Mouse (Mus musculus) T-helper 2 cell (primary cell): ENCODE results near the gene Igsf9b.

Source experiments
- in situ Hi-C: fragments of 300-600 bp; cut with MboI, MseI; formaldehyde crosslinking; loops from one replicate; pipeline ENCODE4 v1.15.1; 2025; ENCODE audit warnings: high pct_unique_total_duplicates

The Igsf9b gene

GRCm38 (mm10) chr9:27289543-27290308 is 9.3 kb upstream of the Igsf9b start:
- in situ Hi-C loops = no loop called here

DNA sequence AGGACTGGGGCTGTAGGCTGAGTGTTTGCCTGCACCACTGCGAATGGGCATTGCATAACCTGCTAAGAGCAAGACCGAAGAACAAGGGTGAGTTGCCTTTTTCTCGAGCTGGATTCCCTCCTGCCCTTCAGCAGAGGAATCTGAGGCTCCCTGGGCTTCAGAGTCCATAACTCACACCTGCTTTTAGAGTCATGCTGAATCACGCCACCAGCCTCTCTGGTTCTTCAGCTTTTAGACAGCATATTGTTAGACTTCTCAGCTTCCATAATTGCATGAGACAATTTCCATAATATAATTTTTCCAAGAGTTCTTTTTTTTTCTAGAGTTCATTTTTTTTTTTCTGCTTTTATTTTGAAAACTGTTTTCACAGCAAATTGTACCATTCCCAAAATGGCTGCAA is 4.6 kb upstream of the Igsf9b start:
- in situ Hi-C loops = no loop called here

GRCm38 (mm10) chr9:27299286-27300187 is 533 bp downstream of the Igsf9b start:
- in situ Hi-C loops = no loop called here

DNA sequence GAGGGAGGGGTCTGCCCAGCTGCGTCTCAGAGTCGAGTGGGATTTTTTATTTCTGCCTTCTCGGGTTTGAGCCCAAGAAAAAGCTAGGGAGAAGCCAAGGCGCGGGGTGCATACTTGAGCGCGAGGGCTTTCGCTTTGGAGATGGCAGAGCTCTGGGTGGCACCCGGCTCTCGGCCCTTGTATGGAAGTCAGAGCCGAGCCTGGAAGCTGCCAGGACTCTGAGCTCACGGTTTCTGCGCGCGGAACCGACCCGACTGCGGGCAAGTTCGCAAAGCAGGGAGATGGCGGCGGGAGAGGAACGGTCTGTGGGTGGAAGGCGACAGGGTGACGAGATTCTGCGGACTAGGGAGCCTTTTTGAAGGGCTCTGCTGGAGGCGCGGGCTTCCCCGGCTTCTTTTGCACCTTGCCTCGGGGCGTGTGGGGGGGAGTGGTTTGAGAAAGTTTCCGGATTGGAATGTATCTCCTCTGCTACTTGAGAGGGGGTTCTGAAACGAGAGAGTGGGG is 1.2 kb downstream of the Igsf9b start:
- in situ Hi-C loops = no loop called here

GRCm38 (mm10) chr9:27300698-27301097 is 1.7 kb downstream of the Igsf9b start:
- in situ Hi-C loops = no loop called here

GRCm38 (mm10) chr9:27301486-27301885 is 2.5 kb downstream of the Igsf9b start:
- in situ Hi-C loops = no loop called here

DNA sequence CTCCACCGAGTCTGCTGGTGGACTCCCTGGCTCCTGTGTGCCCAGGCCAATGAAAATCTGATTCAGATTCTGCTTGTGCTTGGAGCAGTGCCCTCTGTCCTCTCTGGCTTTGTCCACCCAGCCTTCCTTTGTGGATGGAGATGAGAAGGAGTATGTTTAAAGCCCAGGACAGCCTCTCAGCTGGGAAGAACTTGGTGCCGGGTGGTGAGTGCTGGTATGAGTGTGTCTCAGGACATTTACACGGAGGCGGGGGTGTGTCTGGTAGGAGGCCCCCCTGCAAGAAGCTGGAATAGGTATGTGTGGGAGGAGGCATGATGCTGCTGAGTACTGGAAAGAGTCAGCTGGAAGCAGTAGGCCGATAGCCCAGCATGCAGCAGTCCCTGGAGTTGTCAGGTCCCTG is 3.3 kb downstream of the Igsf9b start:
- in situ Hi-C loops = no loop called here

- in situ Hi-C loops = no loop called here
These were observed 4.8 kb downstream of the Igsf9b start for GRCm38 (mm10) chr9:27303571-27304484.

- in situ Hi-C loops = no loop called here
These were observed 5.6 kb downstream of the Igsf9b start for GRCm38 (mm10) chr9:27304485-27305102.

DNA sequence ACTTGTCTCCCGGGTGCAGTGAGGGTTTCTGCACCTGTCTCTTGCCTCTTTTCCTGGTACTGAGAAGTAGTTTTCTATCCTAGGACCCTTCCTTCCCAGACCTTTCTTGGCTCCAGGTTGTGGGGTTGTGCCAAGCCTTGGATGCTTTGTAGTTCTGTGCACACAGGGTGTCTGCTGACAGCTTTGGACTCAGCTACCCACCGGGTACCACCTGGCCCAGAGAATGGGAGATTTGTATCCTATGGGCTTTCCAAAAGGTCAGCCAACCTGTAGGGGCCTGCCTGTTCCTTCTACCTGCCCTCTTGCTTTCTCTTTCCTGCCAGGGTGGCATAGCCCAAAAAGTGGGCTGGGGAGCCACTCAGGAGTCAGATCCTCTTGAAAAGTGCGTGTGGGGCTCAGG is 6.5 kb downstream of the Igsf9b start:
- in situ Hi-C loops = no loop called here

GRCm38 (mm10) chr9:27306642-27307041 is 7.6 kb downstream of the Igsf9b start:
- in situ Hi-C loops = no loop called here

- in situ Hi-C loops = no loop called here
These were observed 8.3 kb downstream of the Igsf9b start for GRCm38 (mm10) chr9:27307265-27307664.

DNA sequence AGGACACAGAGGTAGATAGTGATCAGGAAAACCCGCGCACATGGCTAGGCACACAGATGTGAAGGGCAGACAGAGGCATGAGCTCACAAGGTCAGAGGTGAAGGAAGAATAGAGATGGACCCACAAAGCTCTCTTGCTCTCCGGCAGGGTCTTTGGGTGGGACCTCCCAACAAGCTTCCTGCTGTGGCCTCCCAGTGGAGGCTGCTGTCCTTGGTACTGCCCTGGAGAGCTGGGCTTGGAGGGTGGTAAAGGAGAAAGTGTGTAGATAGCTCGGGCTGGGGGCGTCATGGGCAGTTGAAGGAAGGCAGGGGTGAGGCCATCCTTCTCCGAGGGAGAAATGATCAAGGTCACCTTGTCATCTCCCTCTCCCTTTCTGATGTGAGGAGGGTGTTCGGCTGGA is 9.0 kb downstream of the Igsf9b start:
- in situ Hi-C loops = no loop called here

DNA sequence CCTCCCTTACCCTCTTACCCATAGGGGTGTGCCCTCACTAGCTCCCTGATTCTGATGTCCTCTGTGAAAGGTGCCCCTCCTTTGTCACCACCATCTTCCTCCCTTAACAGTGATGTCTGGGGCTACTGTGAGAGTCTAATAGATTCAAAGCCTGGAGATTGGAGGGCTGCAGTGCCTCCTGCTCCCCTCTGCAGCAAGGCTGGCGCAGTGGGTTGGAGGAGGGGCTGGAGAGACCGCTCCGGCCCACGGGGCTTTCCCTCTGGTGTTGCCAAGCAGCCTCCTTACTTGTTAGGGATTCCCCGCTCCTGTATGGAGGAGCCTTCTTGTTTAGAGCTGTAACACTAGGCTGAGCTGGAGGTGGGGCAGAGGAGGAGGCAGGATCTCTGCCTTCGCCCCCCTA is 9.6 kb downstream of the Igsf9b start:
- in situ Hi-C loops = no loop called here

- in situ Hi-C loops = no loop called here
These were observed 11.0 kb downstream of the Igsf9b start for GRCm38 (mm10) chr9:27310005-27310404.

DNA sequence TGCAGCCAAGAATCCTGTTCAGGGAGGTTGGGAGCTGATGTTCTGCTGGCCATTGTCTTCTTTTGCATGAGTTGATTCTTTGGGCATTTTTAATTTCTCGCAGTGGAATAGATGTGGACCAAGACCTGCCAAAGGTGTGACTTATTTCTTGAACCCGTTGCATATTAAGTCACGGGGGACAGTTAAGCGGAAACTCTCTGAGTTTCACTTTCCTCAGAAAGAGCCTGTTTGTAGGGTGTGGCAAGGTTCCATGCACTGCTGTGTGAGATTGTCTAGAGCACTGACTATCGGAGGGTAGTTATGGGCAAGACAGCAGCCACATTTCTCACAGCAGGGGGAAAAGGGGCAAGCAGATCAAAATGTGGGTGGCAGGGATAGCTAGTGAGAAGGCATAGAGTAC is 14.4 kb downstream of the Igsf9b start:
- in situ Hi-C loops = no loop called here

DNA sequence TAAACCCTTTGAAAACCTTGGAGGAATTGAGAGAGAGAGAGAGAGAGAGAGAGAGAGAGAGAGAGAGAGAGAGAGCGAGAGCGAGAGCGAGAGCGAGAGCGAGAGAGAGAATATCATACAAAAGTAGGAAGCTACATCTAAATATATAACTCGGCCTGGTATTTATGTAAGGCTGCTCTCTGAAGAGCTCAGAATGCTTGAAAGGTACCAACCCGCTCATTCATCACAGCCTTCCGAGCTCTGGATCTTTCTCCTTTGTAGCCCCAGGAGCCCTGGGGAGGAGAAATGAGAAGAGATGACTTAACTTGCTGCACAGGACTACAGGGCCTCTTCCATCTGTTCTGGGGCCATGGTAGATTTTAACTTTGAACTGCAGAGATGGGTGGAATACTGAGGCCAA is 22.3 kb downstream of the Igsf9b start:
- in situ Hi-C loops = loop anchor here (10.0 kb wide), 1 partner anchor 216 kb away; no protein-coding TSS in a partner anchor

GRCm38 (mm10) chr9:27322277-27322676 is 23.3 kb downstream of the Igsf9b start:
- in situ Hi-C loops = loop anchor here (10.0 kb wide), 1 partner anchor 217 kb away; no protein-coding TSS in a partner anchor

DNA sequence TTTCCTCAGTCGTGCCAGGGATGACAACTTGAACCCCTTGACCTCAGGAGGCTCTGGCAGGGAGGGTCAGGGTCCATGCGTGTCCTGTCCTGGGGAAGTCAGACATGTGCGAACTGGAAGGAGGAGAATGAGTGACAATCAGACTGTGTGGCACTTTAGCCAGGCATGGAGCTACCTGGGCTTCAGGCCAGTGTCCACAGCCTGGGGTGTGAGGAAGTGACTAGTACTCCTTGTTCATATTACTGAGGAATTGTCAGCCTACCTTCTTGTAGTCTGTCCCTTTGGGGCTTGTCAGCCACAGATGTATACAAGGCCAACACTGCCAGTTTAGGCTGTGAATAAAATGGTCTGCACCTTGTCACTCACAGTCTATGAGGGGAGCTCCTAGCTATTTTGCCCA is 24.4 kb downstream of the Igsf9b start:
- in situ Hi-C loops = loop anchor here (10.0 kb wide), 1 partner anchor 219 kb away; no protein-coding TSS in a partner anchor

GRCm38 (mm10) chr9:27325920-27326319 is 26.9 kb downstream of the Igsf9b start:
- in situ Hi-C loops = loop anchor here (10.0 kb wide), 1 partner anchor 221 kb away; no protein-coding TSS in a partner anchor

DNA sequence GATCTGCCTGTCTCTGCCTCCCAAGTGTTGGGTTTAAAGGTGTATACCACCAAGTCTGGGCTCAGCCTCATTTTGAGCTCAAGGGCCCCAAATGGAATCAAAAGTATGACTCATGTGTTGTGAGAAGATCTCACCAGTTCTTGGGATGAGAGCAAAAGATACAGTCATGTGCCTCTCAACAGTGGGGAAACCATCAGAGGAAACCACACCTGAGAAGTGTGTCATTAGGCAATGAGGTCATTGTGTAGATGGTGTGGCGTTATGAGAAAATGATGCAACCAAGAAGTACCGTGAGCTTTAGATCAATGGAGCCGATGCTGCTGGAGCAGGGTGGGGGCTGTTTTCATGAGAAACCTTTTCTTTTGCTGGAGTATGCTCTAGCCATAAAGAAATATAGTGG is 28.6 kb downstream of the Igsf9b start:
- in situ Hi-C loops = loop anchor here (10.0 kb wide), 1 partner anchor 223 kb away; no protein-coding TSS in a partner anchor
